Mouse (Mus musculus) midbrain, embryonic 10.5 days (tissue): ENCODE results near the gene Fstl1. TPM values are rescaled to one million over a fixed set of nuclear protein-coding genes. Genes with fewer than 3 reads are reported as not detected.
A peak's percentile ranks its signal among the peaks of the same experiment; 100 is the strongest.

ENCODE experiments used
- DNase-seq: peaks from one replicate; pipeline ENCODE4 v3.0.0-alpha.2; 2017; ENCODE audit warnings: low spot score
- H3K27ac ChIP-seq: fragments of 300-500 bp; sonication (generic); replicated peaks from 2 replicates; pipeline ENCODE4 v1.5.1; 2016; ENCODE audit warnings: mild to moderate bottlenecking
- H3K27me3 ChIP-seq: fragments of 300-500 bp; sonication (generic); 2 replicates; pipeline ENCODE4 v1.6.1; 2016; ENCODE audit warnings: low read depth, mild to moderate bottlenecking; ENCODE audit not compliant: poor library complexity, severe bottlenecking
- H3K36me3 ChIP-seq: fragments of 300-500 bp; sonication (generic); 2 replicates; pipeline ENCODE4 v1.6.1; 2016; ENCODE audit warnings: mild to moderate bottlenecking, moderate library complexity
- H3K4me1 ChIP-seq: fragments of 300-500 bp; sonication (generic); 2 replicates; pipeline ENCODE4 v1.6.1; 2016
- H3K4me3 ChIP-seq: fragments of 300-500 bp; sonication (generic); 2 replicates; pipeline ENCODE4 v1.5.1; 2016; ENCODE audit warnings: mild to moderate bottlenecking, moderate library complexity
- H3K9me3 ChIP-seq: fragments of 300-500 bp; sonication (generic); replicated peaks from 2 replicates; pipeline ENCODE4 v1.6.1; 2016; ENCODE audit warnings: mild to moderate bottlenecking
- WGBS: fragments of 180-500 bp; shearing (Covaris S2); methylation state at CpG from one replicate; pipeline ENCODE4 v1.1.7; 2016; 5-methylcytosine and 5-hydroxymethylcytosine counted together
- polyA plus RNA-seq: library from polyadenylated mRNA; unstranded; fragments of >200 nt; fragmentation: Nextera tagmentation; extraction: Ambion mirVana; gene quantifications from 2 replicates; pipeline ENCODE4 v1.2.1, GENCODE M21; 2016

The Fstl1 gene
- polyA plus RNA-seq, result 168 and 195 TPM in 2 replicates

GRCm38 (mm10) chr16:37776860-37777651, at the start of gene Fstl1:
Gene Fstl1 (plus strand): TSS chr16:37776873.
- Histone ChIP-seq H3K36me3 (peaks cover 12% of the 10 kb centered on the region; the same call in 1 of the 2 replicates), H3K27me3 (0 out of 2 replicates have a peak, but pooled peaks cover 10% of the 10 kb centered on the region), H3K4me1 (peaks cover 43% of the 10 kb centered on the region), H3K27ac (peak within 1 kb of the TSS; percentile 94), H3K4me3 (peak within 1 kb of the TSS; percentile 85), H3K9me3 (no peaks in the 10 kb centered on the region)
- under 1% methylated on average over 51 of the region's 52 CpGs for WGBS
- peak; percentile 79 for DNase-seq

DNA sequence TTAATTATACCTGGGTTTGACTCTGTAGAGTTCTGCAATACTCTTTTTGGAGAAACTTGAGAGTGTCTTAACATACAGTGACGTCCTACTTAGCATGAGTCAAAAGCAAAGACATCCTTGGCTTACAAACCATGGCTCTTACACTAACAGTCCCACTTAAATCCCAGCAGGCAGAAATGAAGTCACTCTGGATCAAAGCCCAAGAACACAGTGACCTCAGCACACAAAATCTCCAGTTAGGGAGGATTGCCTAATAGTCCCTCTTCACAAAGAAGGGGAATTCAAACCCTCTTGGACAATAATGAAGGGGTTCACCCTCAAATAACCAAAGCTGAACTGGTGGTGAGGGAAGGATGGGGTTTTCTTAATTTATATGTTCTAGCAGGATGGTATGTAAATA, 48.0 kb upstream of the Fstl1 start:
- Histone ChIP-seq H3K9me3 (no peaks in the 10 kb centered on the region), H3K36me3 (no peaks in the 10 kb centered on the region), H3K27me3 (no peaks in the 10 kb centered on the region; the same call in 1 of the 2 replicates), H3K27ac (no peak overlapping the region), H3K4me1 (peaks cover 5% of the 10 kb centered on the region; the same call in 1 of the 2 replicates), H3K4me3 (no peak overlapping the region)
- no peak for DNase-seq
- 83% methylated on average over 1 of the region's 1 CpGs for WGBS

DNA sequence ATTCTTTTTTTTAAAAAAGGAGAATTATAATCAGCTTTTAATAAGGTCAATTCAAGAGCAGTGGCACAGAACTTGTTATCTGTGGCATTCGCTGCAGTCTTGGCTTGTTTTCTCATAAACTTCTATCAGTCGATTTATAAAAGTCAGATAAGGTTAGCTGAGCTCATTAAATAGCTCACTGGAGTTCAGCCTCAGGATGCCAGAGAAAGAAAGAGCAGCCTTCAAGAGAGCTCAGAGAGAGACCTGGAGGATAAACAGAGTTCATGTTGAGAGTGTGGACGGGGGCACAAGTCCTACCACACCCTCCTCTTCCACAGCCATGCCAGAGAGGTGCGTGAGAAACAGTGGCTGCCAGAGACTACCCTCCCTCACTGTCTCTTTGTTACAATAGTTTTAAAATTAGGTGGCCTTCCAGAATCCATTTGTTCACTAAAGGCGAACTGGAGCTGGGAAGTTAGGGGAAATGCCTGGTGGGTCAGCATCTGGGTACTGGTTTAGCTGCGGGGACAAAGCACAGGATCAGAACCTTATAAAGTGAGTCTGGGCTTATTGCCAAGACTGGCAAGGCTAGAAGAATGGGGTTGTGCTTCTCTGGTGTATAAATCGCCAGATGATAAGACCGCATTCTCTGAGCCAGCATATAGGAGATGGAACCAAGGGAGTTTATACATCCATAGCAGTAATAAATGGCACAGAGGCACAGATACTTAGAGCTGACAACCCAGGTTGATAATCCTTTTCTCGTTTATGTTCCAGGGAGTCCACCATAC, 47.1 kb upstream of the Fstl1 start:
- H3K9me3 ChIP-seq, result no peaks in the 10 kb centered on the region
- H3K36me3 ChIP-seq, result no peaks in the 10 kb centered on the region
- DNase-seq, result no peak
- no peak overlapping the region for H3K27ac ChIP-seq
- 92% methylated on average over 9 of the region's 9 CpGs for WGBS
- no peak overlapping the region for H3K4me3 ChIP-seq
- peaks cover 5% of the 10 kb centered on the region; the same call in 1 of the 2 replicates for H3K4me1 ChIP-seq
- H3K27me3 ChIP-seq, result no peaks in the 10 kb centered on the region; the same call in 1 of the 2 replicates

- H3K9me3 ChIP-seq, result no peaks in the 10 kb centered on the region
- peaks cover 5% of the 10 kb centered on the region; the same call in 1 of the 2 replicates for H3K4me1 ChIP-seq
- H3K36me3 ChIP-seq, result no peaks in the 10 kb centered on the region
- H3K27ac ChIP-seq, result no peak overlapping the region
- no peak for DNase-seq
- 91% methylated on average over 8 of the region's 8 CpGs for WGBS
- H3K27me3 ChIP-seq, result no peaks in the 10 kb centered on the region; the same call in 1 of the 2 replicates
- H3K4me3 ChIP-seq, result no peak overlapping the region
Observed at GRCm38 (mm10) chr16:37730293-37730835, 46.3 kb upstream of the Fstl1 start.

DNA sequence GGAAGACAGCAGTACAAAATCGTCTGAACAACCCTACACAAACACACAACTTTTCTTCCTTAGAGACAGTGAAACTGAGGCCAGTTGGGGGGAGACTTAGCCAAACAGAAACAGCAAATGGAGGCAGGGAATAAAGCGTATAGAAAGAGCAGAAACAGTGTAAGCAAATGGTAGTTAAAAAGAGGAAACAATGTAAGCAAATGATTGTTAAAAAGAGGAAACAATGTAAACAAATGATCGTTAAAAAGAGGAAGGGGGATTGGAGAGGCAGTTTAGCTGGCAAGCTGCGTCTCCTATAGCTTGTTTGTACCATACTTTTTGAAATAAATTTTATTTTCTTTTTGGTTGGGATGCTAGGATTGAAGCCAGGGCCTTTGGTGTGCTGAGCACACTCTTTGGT, 45.2 kb upstream of the Fstl1 start:
- whole genome bisulfite sequencing, result 79% methylated on average over 4 of the region's 4 CpGs
- peaks cover 5% of the 10 kb centered on the region; the same call in 1 of the 2 replicates for H3K4me1 ChIP-seq
- DNase-seq, result no peak
- no peak overlapping the region for H3K27ac ChIP-seq
- H3K9me3 ChIP-seq, result no peaks in the 10 kb centered on the region
- H3K4me3 ChIP-seq, result no peak overlapping the region
- H3K27me3 ChIP-seq, result no peaks in the 10 kb centered on the region; the same call in 1 of the 2 replicates
- H3K36me3 ChIP-seq, result no peaks in the 10 kb centered on the region

DNA sequence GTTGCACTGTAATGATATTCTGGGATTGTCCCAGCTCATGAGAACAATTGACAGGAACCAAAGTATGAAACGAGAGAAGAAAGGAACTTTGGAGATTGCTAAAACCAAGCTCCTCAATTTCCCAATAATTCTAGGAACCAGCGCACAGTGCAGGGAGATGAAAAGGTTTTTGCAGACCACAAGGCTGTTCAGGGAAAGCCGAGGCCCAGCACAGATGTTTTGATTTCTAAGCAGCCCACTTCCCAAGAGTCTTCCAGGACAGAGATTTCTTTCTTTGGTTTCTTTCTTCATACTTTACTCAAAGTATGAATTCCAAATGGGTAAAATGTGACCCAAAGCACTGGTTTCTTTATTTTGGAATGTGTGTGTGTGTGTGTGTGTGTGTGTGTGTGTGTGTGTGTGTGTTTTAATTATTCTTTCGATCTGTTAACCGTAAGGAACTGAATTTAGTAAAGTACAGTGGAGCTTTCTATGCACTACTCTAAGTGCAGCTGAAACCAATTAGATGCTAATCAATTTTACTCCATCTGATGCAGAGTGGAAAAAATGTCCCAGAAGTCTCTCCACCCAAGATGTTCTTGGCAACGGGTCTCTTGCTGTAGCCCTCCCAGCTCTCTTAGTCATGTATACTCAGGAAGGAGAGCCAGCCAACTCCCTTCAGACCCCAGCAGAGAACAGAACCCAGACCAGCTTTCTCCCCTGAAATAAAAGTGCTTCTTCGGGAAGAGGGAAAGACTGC, 44.5 kb upstream of the Fstl1 start:
- Histone ChIP-seq H3K9me3 (no peaks in the 10 kb centered on the region), H3K4me1 (peaks cover 5% of the 10 kb centered on the region; the same call in 1 of the 2 replicates), H3K36me3 (no peaks in the 10 kb centered on the region), H3K27ac (peak overlapping the region; percentile 50; the same call in 1 of the 2 replicates), H3K27me3 (no peaks in the 10 kb centered on the region; the same call in 1 of the 2 replicates), H3K4me3 (no peak overlapping the region)
- WGBS, result 81% methylated on average over 7 of the region's 7 CpGs
- DNase-seq, result no peak

GRCm38 (mm10) chr16:37740076-37740475, 36.6 kb upstream of the Fstl1 start:
- no peaks in the 10 kb centered on the region for H3K27me3 ChIP-seq
- no peak for DNase-seq
- no peaks in the 10 kb centered on the region for H3K36me3 ChIP-seq
- no peak overlapping the region for H3K27ac ChIP-seq
- no peaks in the 10 kb centered on the region for H3K4me1 ChIP-seq
- WGBS, result 94% methylated on average over 2 of the region's 2 CpGs
- H3K9me3 ChIP-seq, result no peaks in the 10 kb centered on the region
- no peak overlapping the region for H3K4me3 ChIP-seq

- Histone ChIP-seq H3K4me3 (no peak overlapping the region), H3K9me3 (no peaks in the 10 kb centered on the region), H3K36me3 (no peaks in the 10 kb centered on the region), H3K27me3 (no peaks in the 10 kb centered on the region), H3K4me1 (no peaks in the 10 kb centered on the region), H3K27ac (no peak overlapping the region)
- no peak for DNase-seq
- WGBS, result 92% methylated on average over 4 of the region's 4 CpGs
Observed at GRCm38 (mm10) chr16:37742266-37742665, 34.4 kb upstream of the Fstl1 start.

DNA sequence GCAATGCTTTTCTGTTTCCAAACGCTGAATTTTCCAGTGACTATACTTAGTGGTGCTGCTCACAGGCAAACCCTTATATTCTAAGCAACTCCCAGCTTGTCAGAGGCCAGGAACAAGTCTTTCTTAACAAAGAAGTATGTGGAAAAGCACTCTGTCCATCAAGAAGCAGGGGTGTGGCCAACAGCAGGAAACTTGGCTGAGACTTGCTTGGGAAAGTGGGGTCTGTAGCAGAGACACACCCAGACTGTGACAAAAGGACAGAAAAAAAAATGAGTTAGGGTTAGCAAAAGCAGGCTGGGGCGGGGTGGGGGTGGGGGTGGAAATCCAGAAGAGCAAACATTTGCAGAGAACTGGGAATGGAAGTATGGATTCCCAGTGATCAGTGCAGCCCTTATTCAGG, 23.8 kb upstream of the Fstl1 start:
- no peak for DNase-seq

DNA sequence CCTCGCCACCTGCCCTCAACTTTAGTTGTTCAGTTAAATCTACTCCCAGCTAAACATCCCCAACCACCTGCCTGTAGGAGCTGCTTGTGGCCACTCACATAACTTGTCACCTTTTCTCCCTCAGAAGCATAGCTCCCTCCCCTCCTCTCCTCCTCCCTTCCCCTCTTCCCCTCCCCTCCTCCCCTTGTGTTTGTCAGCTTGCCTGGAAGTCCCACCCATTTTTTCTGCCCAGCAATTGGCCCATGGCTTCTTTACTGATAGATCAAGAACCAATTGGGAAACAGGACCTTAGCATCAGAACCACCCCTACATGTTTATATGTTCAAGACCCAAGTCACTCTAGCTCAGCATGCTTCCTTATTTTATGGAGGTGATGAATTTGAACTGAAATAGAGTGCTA, 22.9 kb upstream of the Fstl1 start:
- DNase-seq, result peak; percentile 28
- no peaks in the 10 kb centered on the region for H3K36me3 ChIP-seq
- 84% methylated on average over 1 of the region's 1 CpGs for WGBS

More for the DNA sequence above, 23.8 kb upstream of the Fstl1 start:
- Histone ChIP-seq H3K27me3 (no peaks in the 10 kb centered on the region), H3K27ac (0 out of 2 replicates have a peak overlapping the region, but pooled peaks have one; percentile 23), H3K36me3 (no peaks in the 10 kb centered on the region), H3K4me1 (peaks cover 23% of the 10 kb centered on the region), H3K9me3 (no peaks in the 10 kb centered on the region), H3K4me3 (no peak overlapping the region)
- 41% methylated on average over 2 of the region's 2 CpGs for WGBS

DNA sequence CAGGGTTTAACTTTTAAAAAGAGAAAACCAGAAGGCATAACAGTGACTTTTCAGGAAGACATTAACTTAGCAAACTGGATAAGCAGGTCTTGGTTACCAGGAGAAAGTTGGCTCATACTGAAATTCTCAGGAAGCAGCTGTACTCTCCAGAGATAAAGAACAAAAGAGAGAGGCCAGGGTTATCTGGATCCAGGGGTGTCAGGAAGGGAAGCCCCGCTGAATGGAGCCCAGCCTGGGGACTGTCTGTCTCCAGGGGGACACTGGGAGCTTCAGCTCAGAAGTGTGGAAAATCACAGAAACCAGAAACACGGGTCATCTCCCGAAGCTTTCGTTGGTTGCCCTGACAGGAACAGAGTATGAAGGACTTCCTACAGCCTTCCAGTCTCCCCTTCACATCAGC, 22.2 kb upstream of the Fstl1 start:
- H3K9me3 ChIP-seq, result no peaks in the 10 kb centered on the region
- peaks cover 23% of the 10 kb centered on the region for H3K4me1 ChIP-seq
- no peaks in the 10 kb centered on the region for H3K36me3 ChIP-seq
- H3K4me3 ChIP-seq, result no peak overlapping the region
- no peak for DNase-seq
- no peaks in the 10 kb centered on the region for H3K27me3 ChIP-seq
- WGBS, result 67% methylated on average over 4 of the region's 4 CpGs
- H3K27ac ChIP-seq, result no peak overlapping the region; the same call in 1 of the 2 replicates

More for the DNA sequence above, 22.9 kb upstream of the Fstl1 start:
- no peaks in the 10 kb centered on the region for H3K27me3 ChIP-seq
- H3K4me3 ChIP-seq, result no peak overlapping the region
- H3K9me3 ChIP-seq, result no peaks in the 10 kb centered on the region
- H3K4me1 ChIP-seq, result peaks cover 23% of the 10 kb centered on the region
- peak overlapping the region; percentile 17; the same call in 1 of the 2 replicates for H3K27ac ChIP-seq

DNA sequence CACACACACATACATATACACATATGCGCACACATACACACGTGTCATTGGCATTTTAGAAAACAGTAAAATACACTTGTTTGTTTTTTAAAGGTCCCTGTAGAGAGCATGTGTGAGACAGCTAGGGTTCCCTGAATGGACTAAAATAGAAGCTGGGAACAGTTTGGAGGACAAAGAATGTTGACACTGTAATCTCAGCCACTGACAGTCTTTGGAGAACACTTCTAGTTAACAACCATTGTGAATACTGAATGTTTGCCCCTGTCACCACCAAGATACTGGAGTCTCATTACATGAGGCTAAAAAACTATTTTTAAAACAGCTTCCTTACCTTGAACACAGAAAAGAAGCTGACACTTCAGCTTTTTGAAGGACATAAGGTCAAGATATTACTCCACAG, 19.4 kb upstream of the Fstl1 start:
- 79% methylated on average over 2 of the region's 2 CpGs for WGBS
- Histone ChIP-seq H3K36me3 (no peaks in the 10 kb centered on the region), H3K4me1 (peaks cover 23% of the 10 kb centered on the region), H3K9me3 (no peaks in the 10 kb centered on the region), H3K4me3 (no peak overlapping the region), H3K27ac (no peak overlapping the region), H3K27me3 (no peaks in the 10 kb centered on the region)
- no peak for DNase-seq
